11 mouse cellular contexts compared by ENCODE assay signal in the genomic region with DNA sequence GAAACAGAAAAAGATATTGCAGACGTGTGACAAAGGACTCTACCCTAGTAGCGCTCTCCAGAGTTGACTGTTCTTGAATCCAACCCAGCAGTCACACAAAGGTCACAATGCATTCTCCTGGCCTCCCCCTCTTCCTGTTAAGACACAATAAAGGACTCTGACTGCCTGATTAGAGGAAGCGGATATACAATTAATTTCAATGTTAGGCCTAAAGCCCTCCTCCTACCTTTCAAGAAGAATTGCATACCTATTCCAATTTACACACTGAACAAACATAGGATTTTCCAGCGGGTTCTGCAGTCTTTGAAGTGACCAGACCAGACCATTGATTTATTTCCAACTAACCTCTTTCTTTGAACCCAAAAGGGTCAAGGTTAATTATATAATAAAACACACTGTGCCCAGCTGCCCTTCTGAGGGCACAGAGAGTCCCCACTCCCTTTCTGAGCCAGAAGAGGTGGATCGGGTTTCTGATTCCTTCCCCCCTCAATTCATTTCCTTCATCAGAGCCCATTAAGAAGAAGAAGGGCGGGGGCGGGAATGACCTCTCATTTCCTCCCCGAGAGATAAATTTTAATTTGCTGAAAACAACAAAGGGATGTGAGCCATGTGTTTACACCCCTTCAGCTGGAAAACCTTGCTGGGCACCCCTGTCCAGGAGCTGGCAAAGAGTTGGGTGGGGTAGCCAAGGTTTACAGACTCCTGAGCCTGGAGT. TPM values are rescaled to one million over a fixed set of nuclear protein-coding genes. Genes with fewer than 3 reads are reported as not detected.
DNase-seq lines count a peak whose midpoint lies in the region; ATAC-seq and TF ChIP-seq lines count a peak whose summit lies in the region.
"Had no signal": no experiment of that assay in that cellular context is flagged by ENCODE, and none has a peak within 500 bp of the region (broad histone marks: within the 10 kb centered on the region; RNA-seq: fewer than 3 reads in every experiment).

No protein-coding gene starts in this region.

- H3K36me3 ChIP-seq in hindbrain, embryonic 10.5 days: 0 out of 2 replicates have a peak, but pooled peaks cover 5% of the 10 kb centered on the region
- no peaks in the 10 kb centered on the region for H3K36me3 ChIP-seq in hindbrain, embryonic 14.5 days (replicated peaks; ENCODE audit: control insufficient read depth, insufficient read depth)
- H3K36me3 ChIP-seq in neural tube, embryonic 15.5 days: no peaks in the 10 kb centered on the region
- no peaks in the 10 kb centered on the region for H3K36me3 ChIP-seq in hindbrain, embryonic 13.5 days
- H3K36me3 ChIP-seq in stomach, postnatal 0 days (ENCODE audit: control insufficient read depth, insufficient read depth, low read length): no peaks in the 10 kb centered on the region
- H3K36me3 ChIP-seq: hindbrain, embryonic 15.5 days; limb, embryonic 15.5 days had no signal

- peak; percentile 23 for DNase-seq in hindbrain, embryonic 10.5 days (ENCODE audit: low spot score)
- DNase-seq in hindbrain, embryonic 14.5 days (ENCODE audit: low spot score): no peak
- peak; percentile 57 for DNase-seq in neural tube, embryonic 10.5 days (ENCODE audit: extremely low spot score, low spot score)
- DNase-seq in stomach, postnatal 0 days (ENCODE audit: low spot score): no peak
- DNase-seq in right cerebral cortex, adult 2 months (ENCODE audit: low spot score in 2 of 2): no peak
- DNase-seq in spleen, postnatal 10 days (ENCODE audit: low spot score in 2 of 2): no peak

- H3K9ac ChIP-seq in hindbrain, embryonic 14.5 days: no peak overlapping the region
- H3K9ac ChIP-seq in neural tube, embryonic 15.5 days (replicated peaks): no peak overlapping the region
- peak overlapping the region; percentile 53; the same call in 1 of the 2 replicates for H3K9ac ChIP-seq in hindbrain, embryonic 13.5 days
- 0 out of 2 replicates have a peak overlapping the region, but pooled peaks have one; percentile 23 for H3K9ac ChIP-seq in stomach, postnatal 0 days (ENCODE audit: low read length)
- H3K9ac ChIP-seq: hindbrain, embryonic 15.5 days; limb, embryonic 15.5 days had no signal

- no peaks in the 10 kb centered on the region for H3K9me3 ChIP-seq in hindbrain, embryonic 10.5 days
- H3K9me3 ChIP-seq in hindbrain, embryonic 14.5 days (ENCODE audit: control insufficient read depth, low read length): no peaks in the 10 kb centered on the region
- H3K9me3 ChIP-seq in neural tube, embryonic 15.5 days (replicated peaks): no peaks in the 10 kb centered on the region
- H3K9me3 ChIP-seq in hindbrain, embryonic 13.5 days: no peaks in the 10 kb centered on the region
- no peaks in the 10 kb centered on the region for H3K9me3 ChIP-seq in stomach, postnatal 0 days (ENCODE audit: control insufficient read depth, low read length)
- H3K9me3 ChIP-seq: hindbrain, embryonic 15.5 days; limb, embryonic 15.5 days had no signal

- H3K4me1 ChIP-seq in hindbrain, embryonic 10.5 days (replicated peaks): peaks cover 83% of the 10 kb centered on the region
- peaks cover 19% of the 10 kb centered on the region; the same call in 1 of the 2 replicates for H3K4me1 ChIP-seq in hindbrain, embryonic 14.5 days (replicated peaks; ENCODE audit: control insufficient read depth, insufficient read depth, low read length)
- peaks cover 28% of the 10 kb centered on the region for H3K4me1 ChIP-seq in neural tube, embryonic 15.5 days
- H3K4me1 ChIP-seq in hindbrain, embryonic 13.5 days (replicated peaks): peaks cover 38% of the 10 kb centered on the region
- peaks cover 5% of the 10 kb centered on the region; the same call in 1 of the 2 replicates for H3K4me1 ChIP-seq in stomach, postnatal 0 days (replicated peaks; ENCODE audit: control insufficient read depth, insufficient read depth)

- 17% methylated on average over 8 of the region's 8 CpGs for WGBS in hindbrain, embryonic 10.5 days
- WGBS in hindbrain, embryonic 14.5 days: 24% methylated on average over 8 of the region's 8 CpGs
- WGBS in neural tube, embryonic 15.5 days: 15% methylated on average over 8 of the region's 8 CpGs
- 12% methylated on average over 8 of the region's 8 CpGs for WGBS in hindbrain, embryonic 13.5 days
- 46% methylated on average over 8 of the region's 8 CpGs for WGBS in stomach, postnatal 0 days

- TF ChIP-seq EP300 in stomach, postnatal 0 days (optimal IDR thresholded peaks at IDR 0.05): no peak

- H3K4me2 ChIP-seq in hindbrain, embryonic 14.5 days (replicated peaks): no peak overlapping the region
- H3K4me2 ChIP-seq in neural tube, embryonic 15.5 days: no peak overlapping the region
- no peak overlapping the region for H3K4me2 ChIP-seq in hindbrain, embryonic 13.5 days
- no peak overlapping the region for H3K4me2 ChIP-seq in stomach, postnatal 0 days (replicated peaks; ENCODE audit: low read depth)
- H3K4me2 ChIP-seq: hindbrain, embryonic 15.5 days; limb, embryonic 15.5 days had no signal

- H3K27ac ChIP-seq in hindbrain, embryonic 10.5 days: peak overlapping the region; percentile 84
- H3K27ac ChIP-seq in hindbrain, embryonic 14.5 days: no peak overlapping the region
- H3K27ac ChIP-seq in neural tube, embryonic 15.5 days (replicated peaks): no peak overlapping the region
- 0 out of 2 replicates have a peak overlapping the region, but pooled peaks have one; percentile 23 for H3K27ac ChIP-seq in hindbrain, embryonic 13.5 days
- H3K27ac ChIP-seq in stomach, postnatal 0 days (replicated peaks): peak overlapping the region; percentile 53; the same call in 1 of the 2 replicates
- H3K27ac ChIP-seq: hindbrain, embryonic 15.5 days; limb, embryonic 15.5 days had no signal

- H3K27me3 ChIP-seq in hindbrain, embryonic 10.5 days (ENCODE audit: insufficient read depth, poor library complexity, severe bottlenecking): no peaks in the 10 kb centered on the region
- H3K27me3 ChIP-seq in hindbrain, embryonic 14.5 days (ENCODE audit: control insufficient read depth, insufficient read depth, low read length): no peaks in the 10 kb centered on the region
- no peaks in the 10 kb centered on the region for H3K27me3 ChIP-seq in neural tube, embryonic 15.5 days (replicated peaks)
- H3K27me3 ChIP-seq in hindbrain, embryonic 13.5 days: no peaks in the 10 kb centered on the region
- no peaks in the 10 kb centered on the region for H3K27me3 ChIP-seq in stomach, postnatal 0 days (ENCODE audit: control insufficient read depth, insufficient read depth, low read length)
- H3K27me3 ChIP-seq: hindbrain, embryonic 15.5 days; limb, embryonic 15.5 days had no signal

- no peak for ATAC-seq in hindbrain, embryonic 14.5 days (ENCODE audit: low FRiP score)
- ATAC-seq in neural tube, embryonic 15.5 days (ENCODE audit: low FRiP score): no peak
- ATAC-seq in hindbrain, embryonic 13.5 days (ENCODE audit: low FRiP score): no peak
- no peak for ATAC-seq in stomach, postnatal 0 days (ENCODE audit: low FRiP score, low TSS enrichment)

- TF ChIP-seq CTCF in stomach, postnatal 0 days (IDR thresholded peaks at IDR 0.05; ENCODE audit: low read depth): no peak

- no peak overlapping the region; the same call in 1 of the 2 replicates for H3K4me3 ChIP-seq in hindbrain, embryonic 10.5 days
- H3K4me3 ChIP-seq in hindbrain, embryonic 14.5 days (replicated peaks; ENCODE audit: low read length): no peak overlapping the region
- H3K4me3 ChIP-seq in neural tube, embryonic 15.5 days (replicated peaks): no peak overlapping the region
- no peak overlapping the region for H3K4me3 ChIP-seq in hindbrain, embryonic 13.5 days
- H3K4me3 ChIP-seq in stomach, postnatal 0 days (ENCODE audit: low read depth, low read length): no peak overlapping the region
- H3K4me3 ChIP-seq: erythroblast, embryonic 14.5 days; hindbrain, embryonic 15.5 days; limb, embryonic 15.5 days had no signal

RNA-seq across cellular contexts. Expression of gene Parp16, which starts 3.2 kb away (rescaled TPM):
- 7.7 and 8.0 TPM in 2 replicates for polyA plus RNA-seq in hindbrain, embryonic 10.5 days (2016; fragmentation: Nextera tagmentation; extraction: Ambion mirVana)
- polyA plus RNA-seq in hindbrain, embryonic 14.5 days (2014; fragmentation: Nextera tagmentation; extraction: Ambion mirVana): 6.3 and 7.9 TPM in 2 replicates
- 6.4 and 8.9 TPM in 2 replicates for polyA plus RNA-seq in neural tube, embryonic 15.5 days (2015; fragmentation: Nextera tagmentation; extraction: Ambion mirVana)
- 5.9 and 6.1 TPM in 2 replicates for polyA plus RNA-seq in hindbrain, embryonic 13.5 days (2015; fragmentation: Nextera tagmentation; extraction: Ambion mirVana)
- 5.0 TPM in 2 replicates for polyA plus RNA-seq in stomach, postnatal 0 days (2015; fragmentation: Nextera tagmentation; extraction: Ambion mirVana)

RNA-seq across cellular contexts. Expression of gene Igdcc3, which starts 50.9 kb away (rescaled TPM):
- polyA plus RNA-seq in hindbrain, embryonic 10.5 days (2016; fragmentation: Nextera tagmentation; extraction: Ambion mirVana): 218 and 357 TPM in 2 replicates
- polyA plus RNA-seq in hindbrain, embryonic 14.5 days (2014; fragmentation: Nextera tagmentation; extraction: Ambion mirVana): 10.5 and 10.6 TPM in 2 replicates
- 7.9 and 8.9 TPM in 2 replicates for polyA plus RNA-seq in neural tube, embryonic 15.5 days (2015; fragmentation: Nextera tagmentation; extraction: Ambion mirVana)
- polyA plus RNA-seq in hindbrain, embryonic 13.5 days (2015; fragmentation: Nextera tagmentation; extraction: Ambion mirVana): 13.8 and 15.5 TPM in 2 replicates
- 0.32 and 0.35 TPM in 2 replicates for polyA plus RNA-seq in stomach, postnatal 0 days (2015; fragmentation: Nextera tagmentation; extraction: Ambion mirVana)
- polyA plus RNA-seq: erythroblast, embryonic 14.5 days had no signal

Comparison
In these comparisons a context has a peak if more than half of its experiments do, and no peak if none do; other contexts are left out.
1. DNase-seq: peak in hindbrain, embryonic 10.5 days (single experiment) and neural tube, embryonic 10.5 days (single experiment); none in hindbrain, embryonic 14.5 days (single experiment), stomach, postnatal 0 days (single experiment), right cerebral cortex, adult 2 months (0 of 2) and spleen, postnatal 10 days (0 of 2).
2. H3K27ac ChIP-seq: peak in hindbrain, embryonic 10.5 days (single experiment), hindbrain, embryonic 13.5 days (single experiment) and stomach, postnatal 0 days (single experiment); none in hindbrain, embryonic 14.5 days (single experiment) and neural tube, embryonic 15.5 days (single experiment).
3. H3K9ac ChIP-seq: peak in hindbrain, embryonic 13.5 days (single experiment) and stomach, postnatal 0 days (single experiment); none in hindbrain, embryonic 14.5 days (single experiment) and neural tube, embryonic 15.5 days (single experiment).
4. RNA of gene Igdcc3, which starts 50.9 kb away (polyA plus RNA-seq): 218 to 357 TPM in hindbrain, embryonic 10.5 days; 13.8 to 15.5 TPM in hindbrain, embryonic 13.5 days, 10.5 to 10.6 TPM in hindbrain, embryonic 14.5 days, 7.9 to 8.9 TPM in neural tube, embryonic 15.5 days and 0.32 to 0.35 TPM in stomach, postnatal 0 days; every median in the first group is over 10 times any median in the second.